Mouse (Mus musculus): ENCODE results near the gene Ddx43.
A peak's percentile ranks its signal among the peaks of the same experiment; 100 is the strongest.

The Ddx43 gene

GRCm38 (mm10) chr9:78447973-78448873 is 52.6 kb downstream of the Ddx43 start, which contains the start of the genes Mto1 and Gm17324:
Gene Mto1 (plus strand): TSS chr9:78448208.
Gene Gm17324 (minus strand): TSS chr9:78448786.
- DNase-seq: peak; percentile 91

GRCm38 (mm10) chr9:78450404-78450803 is 54.8 kb downstream of the Ddx43 start:
- DNase-seq: no peak

GRCm38 (mm10) chr9:78451382-78451781 is 55.8 kb downstream of the Ddx43 start:
- peak; percentile 52 for DNase-seq

- no peak for DNase-seq
Measured at GRCm38 (mm10) chr9:78457026-78457425, 61.4 kb downstream of the Ddx43 start.

GRCm38 (mm10) chr9:78463337-78463736 is 67.8 kb downstream of the Ddx43 start:
- DNase-seq: no peak

GRCm38 (mm10) chr9:78465725-78466124 is 70.1 kb downstream of the Ddx43 start:
- DNase-seq: no peak

Measured in thymus, postnatal 14 days (tissue).